Mouse (Mus musculus): ENCODE measurements around the gene Atp6ap1l.

Atp6ap1l gene

DNA sequence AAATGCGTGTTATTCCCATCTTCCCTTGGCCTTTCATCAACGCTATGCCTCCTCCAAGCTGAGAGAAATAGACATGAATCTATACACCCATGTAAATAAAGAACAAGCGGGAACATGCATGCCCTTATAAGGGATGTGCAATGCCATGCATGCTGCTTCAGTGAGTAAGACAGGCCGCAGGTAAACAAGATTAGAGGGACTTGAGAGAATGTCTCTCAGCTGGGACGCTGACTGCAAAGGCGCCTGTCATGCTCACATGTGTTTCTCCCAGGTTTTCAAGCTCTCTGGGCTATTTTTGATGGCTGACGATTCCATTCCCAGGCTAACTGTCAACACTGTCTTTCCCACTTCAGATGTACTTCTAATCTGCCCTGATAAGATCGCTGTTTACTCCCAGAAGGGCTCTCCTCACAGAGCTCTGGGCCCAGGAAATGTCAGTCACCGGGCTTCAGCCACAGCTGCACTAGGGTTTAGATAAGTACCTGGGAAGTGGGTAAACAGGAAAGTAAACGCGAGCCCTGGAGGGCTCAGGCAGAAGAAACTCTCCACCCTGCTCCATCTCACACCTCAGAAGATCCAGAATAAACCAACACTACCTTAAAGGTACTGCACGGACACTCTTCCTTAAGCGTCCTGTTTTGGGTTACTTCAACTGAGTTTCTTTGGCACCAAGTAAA, 19.2 kb downstream of the Atp6ap1l start:
- DNase-seq, result peak; percentile 11

DNA sequence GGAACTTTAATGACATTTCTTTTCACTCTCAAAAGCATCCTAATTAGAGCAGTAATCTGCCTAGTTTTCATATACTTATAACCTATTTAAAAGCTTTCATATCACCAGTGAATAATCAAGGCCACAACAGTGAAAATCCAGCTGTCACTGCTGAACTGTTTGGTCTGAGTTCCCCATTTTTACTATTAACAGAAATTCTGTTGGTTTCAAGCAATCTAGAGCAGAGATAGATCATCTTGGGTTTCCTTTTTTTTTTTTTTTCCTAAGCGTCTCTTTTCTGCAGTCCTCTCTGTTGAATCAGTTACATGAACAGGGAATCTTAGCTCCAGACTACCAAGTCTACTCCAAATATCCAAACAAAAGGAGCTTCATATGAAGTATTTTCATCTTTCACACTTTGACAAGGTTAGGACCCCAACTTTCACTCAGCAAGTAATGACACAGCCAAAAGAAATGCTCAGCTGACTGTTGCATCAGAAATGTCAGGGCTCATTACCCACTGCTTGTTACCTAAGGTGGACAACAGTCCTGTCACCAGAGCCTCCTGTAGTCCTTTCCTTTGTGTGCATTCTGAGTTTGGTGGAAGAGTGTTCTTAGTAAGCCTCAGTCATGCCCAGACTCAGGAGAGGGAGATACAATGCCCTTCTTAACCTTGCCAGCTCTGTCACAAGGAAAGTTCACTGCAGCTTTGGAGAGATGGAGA, 23.3 kb downstream of the Atp6ap1l start:
- no peak for DNase-seq

DNA sequence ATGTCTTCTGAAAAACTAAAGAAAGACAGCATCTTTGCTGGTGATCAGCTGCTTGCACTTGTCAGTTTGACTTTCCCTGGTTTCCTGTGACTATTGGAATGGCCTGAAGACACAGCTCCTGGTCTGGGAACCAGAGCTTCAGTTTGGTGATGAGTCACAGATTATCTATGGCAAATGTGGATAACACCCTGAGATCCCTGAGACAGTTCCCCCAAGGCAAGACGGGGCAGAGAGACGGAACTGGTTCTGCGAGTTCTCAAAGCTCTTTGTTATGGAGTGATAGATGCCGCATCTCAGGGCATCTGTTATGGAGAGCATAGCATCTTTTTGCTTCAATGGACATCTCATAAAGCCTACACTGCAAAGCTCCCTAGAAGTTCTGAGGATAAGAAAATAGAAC, 33.6 kb downstream of the Atp6ap1l start:
- DNase-seq, result no peak

DNA sequence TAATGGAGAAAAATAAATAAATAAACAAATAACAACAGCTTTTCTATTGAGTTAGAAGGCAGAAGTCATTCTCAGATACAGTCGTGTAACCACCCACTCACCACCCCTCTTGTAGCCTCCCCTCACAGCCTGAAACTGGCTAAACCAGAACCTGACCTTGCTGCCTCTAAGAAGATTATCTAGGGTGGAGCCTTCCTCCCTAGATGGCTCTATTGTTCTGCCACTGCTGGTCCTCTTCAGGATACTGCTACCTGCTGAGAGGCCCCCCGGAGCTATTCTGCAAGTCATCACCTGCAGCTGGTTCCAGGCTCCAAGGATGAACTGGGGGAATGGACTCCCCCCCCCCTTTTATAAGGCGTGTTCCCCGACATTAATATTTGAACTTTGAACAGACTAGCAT, 36.0 kb downstream of the Atp6ap1l start:
- no peak for DNase-seq

DNA sequence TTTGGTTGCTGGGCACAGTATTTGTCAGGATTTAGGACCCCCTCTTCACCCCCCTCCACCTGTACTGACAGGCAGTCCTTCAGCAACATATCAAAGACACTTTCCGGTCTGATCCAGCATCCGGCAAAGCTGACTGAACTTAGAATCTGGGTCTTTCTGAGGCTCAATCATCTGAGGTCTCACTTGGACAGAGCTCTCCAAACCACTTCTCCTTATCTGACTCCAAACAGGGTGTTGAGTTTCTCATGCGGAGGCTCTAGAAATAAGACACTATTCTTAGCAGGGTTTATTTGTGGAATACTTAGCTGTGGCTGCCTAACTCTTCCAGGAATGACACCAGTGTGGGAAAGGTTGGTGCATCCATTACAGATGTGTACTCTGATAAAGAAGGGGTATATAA, 43.0 kb downstream of the Atp6ap1l start:
- DNase-seq, result no peak

DNA sequence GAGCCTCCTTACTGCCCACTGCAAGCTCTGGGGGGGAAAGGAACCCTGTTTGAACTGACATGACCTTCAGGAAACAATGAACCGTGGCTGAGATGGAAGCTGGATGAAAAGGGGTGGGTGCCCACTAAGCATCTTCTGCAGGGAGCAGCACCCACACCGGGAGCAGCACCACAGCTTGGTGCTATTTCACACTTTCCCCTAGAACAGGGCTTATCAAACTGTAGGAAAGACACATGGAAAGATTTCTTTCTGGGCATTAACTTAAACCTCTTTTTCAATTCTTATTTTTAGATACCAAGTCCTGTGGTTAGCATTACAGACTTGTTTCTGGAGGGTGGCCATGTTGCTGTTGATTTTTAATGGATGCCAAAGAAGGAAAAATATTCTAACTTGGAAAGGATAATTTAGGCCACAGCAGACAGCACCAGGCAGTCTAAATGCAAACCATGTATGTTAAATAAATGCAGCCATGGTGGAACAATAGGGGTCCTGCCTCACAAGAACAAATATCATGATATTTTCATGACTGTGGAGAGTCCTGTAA, 44.2 kb downstream of the Atp6ap1l start:
- no peak for DNase-seq

DNA sequence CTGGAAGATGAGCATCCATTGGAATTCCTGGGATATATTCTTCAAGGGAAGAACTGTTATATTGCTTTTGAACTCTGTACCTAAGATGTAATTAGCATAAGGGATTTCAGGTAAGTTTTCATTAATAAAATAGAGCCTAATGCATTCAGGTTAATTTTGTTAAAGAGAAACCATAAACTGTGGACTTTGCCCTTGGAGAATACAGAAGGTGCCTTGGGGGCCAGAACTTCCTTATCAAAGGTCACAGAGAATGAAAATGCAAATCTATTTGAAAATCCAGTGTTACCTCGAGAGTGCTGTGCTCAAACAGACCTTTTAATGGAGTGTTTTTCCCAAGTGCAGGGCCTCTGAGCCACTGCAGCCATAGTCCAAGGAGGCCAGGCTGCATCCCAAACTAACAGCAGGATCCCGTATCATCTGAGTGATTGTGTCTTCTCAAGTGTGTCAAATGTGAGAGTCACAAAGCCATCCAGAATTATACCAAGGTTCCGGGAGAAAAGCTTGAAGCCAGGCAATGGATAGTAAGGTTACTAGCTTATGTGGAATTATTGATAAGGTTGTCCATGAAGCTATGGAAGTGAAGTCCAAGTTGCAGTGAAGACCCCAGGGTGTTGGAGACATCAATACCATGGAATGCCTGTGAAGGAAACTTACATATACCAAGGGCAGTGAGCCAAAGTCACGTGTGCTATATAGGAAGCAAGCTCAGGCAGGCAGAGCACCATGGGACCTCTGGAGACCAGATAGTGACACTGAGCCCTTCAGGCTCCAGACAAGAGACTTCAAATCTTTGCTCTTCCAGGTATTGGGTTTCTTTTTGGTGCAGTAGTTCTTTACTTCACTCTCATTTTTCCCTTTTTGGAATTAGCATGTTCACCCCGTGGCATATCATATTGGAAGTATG, 52.2 kb downstream of the Atp6ap1l start:
- DNase-seq, result no peak

DNA sequence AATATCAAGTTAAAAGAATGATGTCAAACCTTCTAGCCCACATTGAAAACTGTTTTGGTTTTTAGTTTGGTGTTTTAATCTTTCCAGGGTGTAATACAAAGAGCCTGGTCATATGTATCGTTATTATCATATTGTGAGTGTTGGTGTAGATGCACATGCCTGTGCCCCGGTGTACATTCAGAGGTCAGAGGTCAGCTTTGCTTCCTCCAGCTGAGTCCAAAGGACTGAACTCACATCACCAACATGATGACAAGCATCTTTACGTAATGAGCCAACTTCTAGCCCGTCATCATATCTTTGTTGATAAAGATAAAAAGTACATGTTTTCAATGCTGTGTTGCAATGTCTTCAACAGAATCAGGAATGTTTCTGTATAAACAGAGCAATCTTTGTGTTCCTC, 53.4 kb downstream of the Atp6ap1l start:
- no peak for DNase-seq

DNA sequence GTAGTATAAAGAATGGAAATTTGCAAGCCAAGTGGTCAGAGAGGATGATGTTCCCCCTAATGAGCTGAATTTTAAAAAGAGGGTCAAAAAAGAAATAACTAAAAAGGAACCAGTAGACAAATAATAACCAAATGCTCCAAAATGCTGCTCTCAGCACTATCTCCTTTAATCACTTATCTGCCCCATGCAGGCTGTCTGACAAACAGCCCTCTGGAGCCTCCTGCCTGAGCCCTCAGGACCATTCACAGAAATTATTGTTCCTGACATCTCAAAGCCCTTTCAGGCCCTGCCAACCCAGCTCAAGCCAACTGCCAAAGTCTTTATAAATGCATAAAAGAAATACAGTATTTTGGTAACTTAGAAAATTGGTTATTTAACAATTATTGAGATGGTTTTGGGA, 61.0 kb downstream of the Atp6ap1l start:
- DNase-seq, result no peak

DNA sequence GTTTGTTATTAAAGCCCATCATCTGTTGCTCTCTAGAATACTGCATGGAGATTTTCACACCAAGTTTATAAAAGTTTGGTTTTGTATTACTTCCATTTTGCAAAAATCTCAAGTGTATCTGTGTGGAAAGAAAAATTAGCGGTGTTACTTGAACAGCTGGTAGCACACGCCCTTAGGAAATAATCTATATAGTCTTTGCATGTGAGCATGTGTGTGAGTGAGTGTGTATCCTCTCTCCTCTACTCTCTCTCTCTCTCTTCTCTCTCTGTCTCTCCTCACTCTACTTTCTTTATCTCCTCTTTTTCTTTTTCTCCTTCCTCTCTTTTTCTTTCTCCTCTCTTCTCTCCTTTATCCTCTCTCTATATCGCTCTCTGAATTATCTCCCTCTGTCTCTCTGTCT, 61.7 kb downstream of the Atp6ap1l start:
- DNase-seq, result no peak

DNA sequence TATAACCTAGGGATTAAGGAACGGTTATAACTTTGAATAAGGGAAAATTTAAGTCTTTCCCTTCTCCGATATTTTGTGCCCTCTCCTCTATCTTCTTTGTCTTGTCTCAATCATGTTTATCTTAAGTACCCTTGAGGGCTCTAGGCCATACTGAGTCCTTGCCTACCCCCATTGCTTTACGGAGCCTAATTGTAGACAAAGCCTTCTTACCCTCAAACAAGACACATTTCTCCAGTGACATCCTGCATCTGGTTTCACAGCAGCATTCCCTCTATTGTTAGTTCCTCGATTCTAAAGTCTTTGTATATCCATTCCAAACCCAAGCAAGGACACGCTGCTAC, 64.0 kb downstream of the Atp6ap1l start:
- no peak for DNase-seq

DNA sequence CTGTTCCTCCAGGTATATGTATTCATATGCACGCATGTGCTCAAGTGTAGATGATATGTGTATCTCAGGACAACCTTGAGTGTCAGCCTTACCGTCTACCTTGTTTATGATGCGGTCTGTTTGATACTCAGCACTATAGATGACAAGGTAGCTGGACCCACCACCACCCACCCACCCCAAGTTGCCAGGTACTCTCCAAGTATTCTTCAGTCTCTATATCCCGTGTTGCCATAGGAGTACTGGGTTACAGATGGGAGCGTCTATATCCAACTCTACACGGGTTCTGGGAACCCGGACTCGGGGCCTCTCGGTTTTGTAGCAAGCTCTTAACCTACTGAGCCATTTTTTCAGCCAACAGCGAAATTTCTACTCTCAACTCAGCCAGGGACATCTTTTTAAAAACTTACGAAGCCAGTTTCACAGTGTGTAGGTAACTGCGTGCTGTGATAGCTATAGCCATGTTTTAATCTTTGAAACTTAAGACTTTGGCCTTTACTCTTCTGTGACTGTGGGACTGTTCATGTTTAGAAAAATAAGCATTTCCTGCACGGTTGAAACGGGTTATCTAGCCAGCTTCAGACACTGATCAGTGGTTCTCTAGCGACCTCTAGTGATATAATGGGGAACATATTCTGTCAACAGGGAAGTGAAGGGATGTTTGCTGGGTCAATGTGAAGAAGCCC, 64.5 kb downstream of the Atp6ap1l start:
- DNase-seq, result peak; percentile 45

DNA sequence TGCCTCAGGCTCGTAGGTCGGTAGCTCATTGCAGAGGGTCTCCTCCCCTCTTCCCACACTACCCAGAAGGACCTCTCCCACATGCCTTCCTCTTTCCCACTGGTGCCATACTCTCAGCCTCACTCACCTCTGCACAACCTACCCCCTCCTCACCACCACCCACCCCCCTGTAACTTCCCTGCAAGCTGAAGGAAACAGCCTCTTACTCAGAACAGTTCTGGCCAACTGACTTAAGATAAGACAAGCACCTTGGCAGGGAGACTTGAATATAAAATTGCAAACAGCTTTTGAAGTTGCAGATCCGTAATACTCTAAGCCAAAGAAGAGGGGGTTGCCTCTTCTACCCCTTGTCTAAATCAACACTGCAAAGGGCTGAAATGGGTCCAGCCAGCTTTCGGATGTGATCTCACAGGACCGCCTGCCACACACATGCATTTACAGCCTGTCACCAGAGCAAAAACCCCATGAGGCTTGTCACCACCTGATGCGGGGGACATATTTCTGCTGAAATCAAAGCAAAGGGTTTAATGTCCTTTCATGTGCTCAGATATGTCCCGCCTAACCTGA, 71.4 kb downstream of the Atp6ap1l start:
- DNase-seq, result no peak

Measured in lung, postnatal 14 days (tissue).